In genomic region chr3:131135434-131135833, GRCm38 (mm10) we compare ENCODE assay signal across 24 mouse cellular contexts. TPM values are rescaled to one million over a fixed set of nuclear protein-coding genes. Genes with fewer than 3 reads are reported as not detected.
DNase-seq lines count a peak whose midpoint lies in the region; ATAC-seq and TF ChIP-seq lines count a peak whose summit lies in the region.
"Had no signal": no experiment of that assay in that cellular context is flagged by ENCODE, and none has a peak within 500 bp of the region (broad histone marks: within the 10 kb centered on the region; RNA-seq: fewer than 3 reads in every experiment).

No protein-coding gene starts in this region.

- TF ChIP-seq CTCF in brain, embryonic 14.5 days (IDR thresholded peaks at IDR 0.05; ENCODE audit: borderline replicate concordance, extremely low read depth, insufficient read depth, insufficient read length): no peak

- no peaks in the 10 kb centered on the region for H3K4me1 ChIP-seq in hindbrain, embryonic 11.5 days (replicated peaks; ENCODE audit: control insufficient read depth, insufficient read depth, low read length)
- peaks cover 32% of the 10 kb centered on the region for H3K4me1 ChIP-seq in hindbrain, embryonic 14.5 days (replicated peaks; ENCODE audit: control insufficient read depth, insufficient read depth, low read length)
- H3K4me1 ChIP-seq: liver, embryonic 12.5 days had no signal

- DNase-seq in embryo, embryonic 10 days (ENCODE audit: low spot score): peak; percentile 36
- no peak for DNase-seq in embryo, embryonic 9.5 days (ENCODE audit: extremely low spot score)
- peak; percentile 38 for DNase-seq in hindbrain, embryonic 11.5 days (ENCODE audit: low spot score)
- DNase-seq in hindbrain, embryonic 14.5 days (ENCODE audit: low spot score): no peak
- peak; percentile 54 for DNase-seq in brain, embryonic 14.5 days (ENCODE audit: low read depth)
- DNase-seq in mesoderm, embryonic 11.5 days (ENCODE audit: low read depth, low spot score): peak; percentile 64
- no peak for DNase-seq in left cerebral cortex, adult 18-20 months (ENCODE audit: low spot score in 2 of 2)
- DNase-seq in cerebellum, postnatal 36 days: no peak
- DNase-seq: adrenal gland, postnatal 10 days; cerebellum, adult 9-11 months; gastrocnemius, postnatal 14 days; heart, adult 2 months; heart, postnatal 36 days; kidney, adult 18-20 months; kidney, postnatal 10 days; lung, adult 2 months; lung, postnatal 36 days; thymus, postnatal 25 days had no signal

- H3K9ac ChIP-seq in hindbrain, embryonic 11.5 days (ENCODE audit: low read depth, low read length): no peak overlapping the region
- no peak overlapping the region for H3K9ac ChIP-seq in hindbrain, embryonic 14.5 days
- H3K9ac ChIP-seq: liver, embryonic 12.5 days had no signal

- no peak overlapping the region for H3K4me3 ChIP-seq in hindbrain, embryonic 11.5 days (ENCODE audit: low read depth, low read length)
- H3K4me3 ChIP-seq in hindbrain, embryonic 14.5 days (replicated peaks; ENCODE audit: low read length): no peak overlapping the region
- H3K4me3 ChIP-seq: erythroblast, embryonic 14.5 days; heart, adult 2 months; layer of hippocampus, adult 2 months; liver, embryonic 12.5 days; myocyte had no signal

- H3K36me3 ChIP-seq in hindbrain, embryonic 11.5 days (ENCODE audit: control insufficient read depth, insufficient read depth, low read length): no peaks in the 10 kb centered on the region
- no peaks in the 10 kb centered on the region for H3K36me3 ChIP-seq in hindbrain, embryonic 14.5 days (replicated peaks; ENCODE audit: control insufficient read depth, insufficient read depth)
- H3K36me3 ChIP-seq: liver, embryonic 12.5 days had no signal

- H3K4me2 ChIP-seq in hindbrain, embryonic 11.5 days (replicated peaks; ENCODE audit: low read depth, low read length): no peak overlapping the region
- H3K4me2 ChIP-seq in hindbrain, embryonic 14.5 days (replicated peaks): no peak overlapping the region
- H3K4me2 ChIP-seq: liver, embryonic 12.5 days had no signal

- peaks cover 6% of the 10 kb centered on the region; the same call in 1 of the 2 replicates for H3K27me3 ChIP-seq in hindbrain, embryonic 11.5 days (ENCODE audit: control insufficient read depth, insufficient read depth, low read length)
- peaks cover 13% of the 10 kb centered on the region; the same call in 1 of the 2 replicates for H3K27me3 ChIP-seq in hindbrain, embryonic 14.5 days (ENCODE audit: control insufficient read depth, insufficient read depth, low read length)
- H3K27me3 ChIP-seq: Patski had no signal

- no peak overlapping the region for H3K27ac ChIP-seq in hindbrain, embryonic 11.5 days (ENCODE audit: low read depth, low read length)
- no peak overlapping the region for H3K27ac ChIP-seq in hindbrain, embryonic 14.5 days
- H3K27ac ChIP-seq: heart, adult 2 months; layer of hippocampus, adult 2 months; liver, embryonic 12.5 days had no signal

- ATAC-seq in hindbrain, embryonic 11.5 days (ENCODE audit: low FRiP score): no peak
- ATAC-seq in hindbrain, embryonic 14.5 days (ENCODE audit: low FRiP score): no peak
- ATAC-seq: activated CD4-positive, CD25-positive, alpha-beta regulatory T cell, adult 4 months; liver, embryonic 12.5 days; Patski had no signal

- TF ChIP-seq POLR2A in brain, embryonic 14.5 days (IDR thresholded peaks at IDR 0.05; ENCODE audit: borderline replicate concordance, extremely low read depth, insufficient read depth, insufficient read length, poor library complexity, severe bottlenecking): no peak

- WGBS in hindbrain, embryonic 11.5 days: 34% methylated on average over 9 of the region's 9 CpGs
- 35% methylated on average over 9 of the region's 9 CpGs for WGBS in hindbrain, embryonic 14.5 days

- no peaks in the 10 kb centered on the region for H3K9me3 ChIP-seq in hindbrain, embryonic 11.5 days (ENCODE audit: control insufficient read depth, low read length)
- H3K9me3 ChIP-seq in hindbrain, embryonic 14.5 days (ENCODE audit: control insufficient read depth, low read length): no peaks in the 10 kb centered on the region
- H3K9me3 ChIP-seq: liver, embryonic 12.5 days had no signal

RNA-seq across cellular contexts. Expression of gene Lef1, which starts 25.2 kb away (rescaled TPM):
- 24.1 and 24.6 TPM in 2 replicates for polyA plus RNA-seq in hindbrain, embryonic 11.5 days (2014; fragmentation: Nextera tagmentation; extraction: Ambion mirVana)
- 9.8 and 10.3 TPM in 2 replicates for polyA plus RNA-seq in hindbrain, embryonic 14.5 days (2014; fragmentation: Nextera tagmentation; extraction: Ambion mirVana)
- 36.5 and 54.7 TPM in 2 replicates for polyA plus RNA-seq in brain, embryonic 14.5 days (2012; rRNA removed)
- total RNA-seq in left cerebral cortex, adult 18-20 months (2021): 1 to 10 TPM; 5.5 to 5.7 TPM
- polyA plus RNA-seq: erythroblast, embryonic 14.5 days had no signal

Comparison
In these comparisons a context has a peak if more than half of its experiments do, and no peak if none do; other contexts are left out.
1. DNase-seq: peak in embryo, embryonic 10 days (single experiment), hindbrain, embryonic 11.5 days (single experiment), brain, embryonic 14.5 days (single experiment) and mesoderm, embryonic 11.5 days (single experiment); none in embryo, embryonic 9.5 days (single experiment), hindbrain, embryonic 14.5 days (single experiment), left cerebral cortex, adult 18-20 months (0 of 2) and cerebellum, postnatal 36 days (0 of 2).